Mouse (Mus musculus) lung, postnatal 0 days (tissue): ENCODE measurements around the gene Fignl1.

Experiments
- CTCF ChIP-seq: IDR thresholded peaks from 2 replicates; pipeline ENCODE4 v1.5.1; 2016; ENCODE audit warnings: antibody characterized with exemption, mild to moderate bottlenecking
- EP300 ChIP-seq: IDR thresholded peaks from 2 replicates; pipeline ENCODE4 v1.6.1; 2016; ENCODE audit warnings: antibody characterized with exemption, mild to moderate bottlenecking, control low read depth

DNA sequence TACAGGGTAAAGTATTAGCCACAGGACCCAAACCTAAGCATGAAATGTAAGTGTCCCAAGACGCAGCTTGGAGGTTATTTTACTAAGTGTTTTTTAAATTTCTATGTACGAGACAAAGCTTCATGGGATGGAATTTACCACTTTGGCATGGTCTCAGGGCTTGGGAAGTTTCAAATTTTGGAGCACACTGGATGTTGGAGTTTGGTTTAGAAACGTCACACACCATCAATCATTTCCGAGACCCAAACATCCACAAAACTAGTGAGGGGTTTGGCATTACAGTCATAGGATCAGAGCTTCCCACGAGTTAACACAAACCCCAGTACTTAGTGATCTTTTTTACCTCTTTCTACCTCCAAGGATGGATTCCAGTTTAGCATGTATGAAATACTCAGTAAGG, 28.6 kb upstream of the Fignl1 start:
- no peak for TF ChIP-seq CTCF
- TF ChIP-seq EP300, result no peak
